Mouse (Mus musculus): ENCODE results near the gene Zbed4.
A peak's percentile ranks its signal among the peaks of the same experiment; 100 is the strongest.
"Not testable (repeated sequence)": the region's sequence is repeated elsewhere in the genome, so short reads cannot be mapped to it uniquely, and the experiment has no call there.

Gene Zbed4

GRCm38 (mm10) chr15:88800921-88801354, 49.5 kb downstream of the Zbed4 start:
- no peak for ATAC-seq (ENCODE audit: insufficient number of reproducible peaks, low FRiP score, low TSS enrichment)

GRCm38 (mm10) chr15:88801903-88802302, 50.4 kb downstream of the Zbed4 start:
- no peak for ATAC-seq (ENCODE audit: insufficient number of reproducible peaks, low FRiP score, low TSS enrichment)

GRCm38 (mm10) chr15:88802348-88802747, 50.9 kb downstream of the Zbed4 start:
- ATAC-seq (ENCODE audit: insufficient number of reproducible peaks, low FRiP score, low TSS enrichment), result no peak

- ATAC-seq (ENCODE audit: insufficient number of reproducible peaks, low FRiP score, low TSS enrichment), result no peak
Measured at GRCm38 (mm10) chr15:88808121-88808520, 56.7 kb downstream of the Zbed4 start.

GRCm38 (mm10) chr15:88810369-88810768, 58.9 kb downstream of the Zbed4 start:
- ATAC-seq (ENCODE audit: insufficient number of reproducible peaks, low FRiP score, low TSS enrichment), result no peak

- no peak for ATAC-seq (ENCODE audit: insufficient number of reproducible peaks, low FRiP score, low TSS enrichment)
Measured at GRCm38 (mm10) chr15:88813262-88813661, 61.8 kb downstream of the Zbed4 start.

- ATAC-seq (ENCODE audit: insufficient number of reproducible peaks, low FRiP score, low TSS enrichment), result not testable (repeated sequence)
Measured at GRCm38 (mm10) chr15:88813873-88814272, 62.4 kb downstream of the Zbed4 start.

- no peak for ATAC-seq (ENCODE audit: insufficient number of reproducible peaks, low FRiP score, low TSS enrichment)
Measured at GRCm38 (mm10) chr15:88814411-88815047, 63.1 kb downstream of the Zbed4 start.

GRCm38 (mm10) chr15:88815196-88815700, 63.8 kb downstream of the Zbed4 start:
- ATAC-seq (ENCODE audit: insufficient number of reproducible peaks, low FRiP score, low TSS enrichment), result no peak

- ATAC-seq (ENCODE audit: insufficient number of reproducible peaks, low FRiP score, low TSS enrichment), result peak; percentile 98
Measured at GRCm38 (mm10) chr15:88819026-88819905, 67.8 kb downstream of the Zbed4 start, which contains the start of the genes Alg12 and Creld2. Gene Alg12, minus strand, starts transcription at chr15:88819318. Gene Creld2, plus strand, starts transcription at chr15:88819646.

GRCm38 (mm10) chr15:88819906-88820303, 68.4 kb downstream of the Zbed4 start:
- ATAC-seq (ENCODE audit: insufficient number of reproducible peaks, low FRiP score, low TSS enrichment), result no peak

GRCm38 (mm10) chr15:88821403-88821802, 69.9 kb downstream of the Zbed4 start:
- ATAC-seq (ENCODE audit: insufficient number of reproducible peaks, low FRiP score, low TSS enrichment), result no peak

GRCm38 (mm10) chr15:88822513-88822912, 71.1 kb downstream of the Zbed4 start:
- ATAC-seq (ENCODE audit: insufficient number of reproducible peaks, low FRiP score, low TSS enrichment), result no peak

- ATAC-seq (ENCODE audit: insufficient number of reproducible peaks, low FRiP score, low TSS enrichment), result no peak
Measured at GRCm38 (mm10) chr15:88823376-88823775, 71.9 kb downstream of the Zbed4 start.

- 0 out of 2 replicates have a peak, but pooled peaks have one; percentile 1 for ATAC-seq (ENCODE audit: insufficient number of reproducible peaks, low FRiP score, low TSS enrichment)
Measured at GRCm38 (mm10) chr15:88827466-88827865, 76.0 kb downstream of the Zbed4 start.

GRCm38 (mm10) chr15:88827991-88828799, 76.7 kb downstream of the Zbed4 start:
- ATAC-seq (ENCODE audit: insufficient number of reproducible peaks, low FRiP score, low TSS enrichment), result peak; percentile 82

GRCm38 (mm10) chr15:88828800-88829705, 77.6 kb downstream of the Zbed4 start:
- ATAC-seq (ENCODE audit: insufficient number of reproducible peaks, low FRiP score, low TSS enrichment), result peak; percentile 60

- ATAC-seq (ENCODE audit: insufficient number of reproducible peaks, low FRiP score, low TSS enrichment), result no peak
Measured at GRCm38 (mm10) chr15:88829791-88830440, 78.5 kb downstream of the Zbed4 start.

GRCm38 (mm10) chr15:88830696-88831095, 79.2 kb downstream of the Zbed4 start:
- ATAC-seq (ENCODE audit: insufficient number of reproducible peaks, low FRiP score, low TSS enrichment), result no peak
